Mouse (Mus musculus) lung, postnatal 25 days (tissue): ENCODE results near the gene Ubxn6.
A peak's percentile ranks its signal among the peaks of the same experiment; 100 is the strongest.

Source experiments
- DNase-seq: peaks from one replicate; pipeline ENCODE4 v3.0.0; 2022; ENCODE audit warnings: low spot score

Ubxn6 gene

GRCm38 (mm10) chr17:56055945-56056678 lies 18.7 kb downstream of the Ubxn6 start:
- DNase-seq, result no peak

- no peak for DNase-seq
Observed at GRCm38 (mm10) chr17:56054938-56055337, 19.9 kb downstream of the Ubxn6 start.

GRCm38 (mm10) chr17:56051369-56051768 lies 23.5 kb downstream of the Ubxn6 start:
- DNase-seq, result no peak

GRCm38 (mm10) chr17:56040857-56041163 lies 34.0 kb downstream of the Ubxn6 start:
- DNase-seq, result no peak

GRCm38 (mm10) chr17:56040030-56040856 lies 34.6 kb downstream of the Ubxn6 start, which contains the start of gene Chaf1a:
TSS of gene Chaf1a (plus strand) at chr17:56040439.
- DNase-seq, result peak; percentile 99

GRCm38 (mm10) chr17:56039345-56039744 lies 35.5 kb downstream of the Ubxn6 start:
- DNase-seq, result no peak

GRCm38 (mm10) chr17:56038583-56039261 lies 36.1 kb downstream of the Ubxn6 start:
- no peak for DNase-seq

- DNase-seq, result no peak
Observed at GRCm38 (mm10) chr17:56036901-56037287, 37.9 kb downstream of the Ubxn6 start.

GRCm38 (mm10) chr17:56036176-56036900 lies 38.5 kb downstream of the Ubxn6 start, which contains the start of gene Sh3gl1:
TSS of gene Sh3gl1 (minus strand) at chr17:56036635.
- peak; percentile 98 for DNase-seq

GRCm38 (mm10) chr17:56035216-56035615 lies 39.6 kb downstream of the Ubxn6 start:
- DNase-seq, result no peak

- no peak for DNase-seq
Observed at GRCm38 (mm10) chr17:56034726-56035100, 40.1 kb downstream of the Ubxn6 start.

- no peak for DNase-seq
Observed at GRCm38 (mm10) chr17:56034040-56034725, 40.6 kb downstream of the Ubxn6 start.

- peak; percentile 23 for DNase-seq
Observed at GRCm38 (mm10) chr17:56032831-56033230, 42.0 kb downstream of the Ubxn6 start.

- no peak for DNase-seq
Observed at GRCm38 (mm10) chr17:56032127-56032733, 42.6 kb downstream of the Ubxn6 start.

- DNase-seq, result no peak
Observed at GRCm38 (mm10) chr17:56031431-56031830, 43.4 kb downstream of the Ubxn6 start.

- peak; percentile 24 for DNase-seq
Observed at GRCm38 (mm10) chr17:56030919-56031318, 43.9 kb downstream of the Ubxn6 start.

- no peak for DNase-seq
Observed at GRCm38 (mm10) chr17:56030238-56030870, 44.5 kb downstream of the Ubxn6 start.

- DNase-seq, result no peak
Observed at GRCm38 (mm10) chr17:56027801-56028441, 46.9 kb downstream of the Ubxn6 start.

GRCm38 (mm10) chr17:56026881-56027280 lies 47.9 kb downstream of the Ubxn6 start:
- DNase-seq, result no peak

GRCm38 (mm10) chr17:56026303-56026702 lies 48.5 kb downstream of the Ubxn6 start:
- DNase-seq, result no peak
